Mouse (Mus musculus) heart, postnatal 0 days (tissue): Measurements from ENCODE around the gene Alk.

Experiments used
- CTCF ChIP-seq: IDR thresholded peaks from 2 replicates; pipeline ENCODE4 v1.5.1; 2016; ENCODE audit warnings: antibody characterized with exemption, control low read depth, low read depth
- EP300 ChIP-seq: IDR thresholded peaks from 2 replicates; pipeline ENCODE4 v1.6.1; 2016; ENCODE audit warnings: antibody characterized with exemption, low read depth

GRCm38 (mm10) chr17:71935837-71936236, 668.6 kb downstream of the Alk start:
- TF ChIP-seq CTCF (no peak), EP300 (no peak)
